Mouse (Mus musculus): ENCODE measurements around the gene Fkbp8.

Gene Fkbp8

GRCm38 (mm10) chr8:70560564-70560963 is 33.0 kb downstream of the Fkbp8 start:
- no peak for DNase-seq

- no peak for DNase-seq
Measured at GRCm38 (mm10) chr8:70561357-70561756, 33.8 kb downstream of the Fkbp8 start.

DNA sequence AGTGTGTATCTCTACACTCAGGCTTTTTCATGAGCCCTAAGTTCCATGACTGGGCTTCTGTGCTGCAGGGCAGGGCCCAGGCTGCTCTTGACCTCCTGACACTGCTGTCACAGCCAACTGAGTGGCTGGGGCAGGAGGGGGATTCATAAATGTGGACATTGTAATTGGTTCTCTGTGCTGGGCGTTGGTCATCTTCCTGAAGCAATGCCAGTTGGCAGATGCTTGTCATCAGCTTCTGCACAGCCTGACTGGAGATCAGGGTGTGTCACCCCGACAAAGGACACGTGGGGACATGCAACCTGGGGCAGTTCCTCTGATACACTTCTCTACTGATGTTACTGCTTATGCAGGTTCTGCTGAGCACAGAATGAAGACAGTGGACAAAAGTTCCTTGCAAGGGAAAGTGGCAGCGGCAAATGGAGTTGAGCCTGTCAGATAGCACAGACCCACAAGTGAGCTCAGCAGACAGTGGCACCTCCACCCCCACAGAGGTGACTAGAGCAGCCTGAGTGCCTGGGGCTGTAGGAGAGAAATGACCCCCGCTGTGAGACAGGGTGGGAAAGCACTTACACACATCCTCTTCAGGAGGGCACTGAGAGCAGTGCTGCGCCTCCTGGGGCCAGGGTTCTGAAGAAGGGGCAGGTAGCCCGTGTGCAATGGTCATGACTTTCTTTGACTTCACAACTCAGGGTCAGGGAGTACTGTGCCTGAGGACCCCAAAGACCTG is 34.4 kb downstream of the Fkbp8 start:
- DNase-seq = no peak

- DNase-seq = no peak
Measured at GRCm38 (mm10) chr8:70562802-70563201, 35.3 kb downstream of the Fkbp8 start.

- DNase-seq = no peak
Measured at GRCm38 (mm10) chr8:70563763-70564387, 36.4 kb downstream of the Fkbp8 start.

GRCm38 (mm10) chr8:70564696-70565235 is 37.2 kb downstream of the Fkbp8 start:
- DNase-seq = no peak

- peak; percentile 50 for DNase-seq
Measured at GRCm38 (mm10) chr8:70565561-70565960, 38.0 kb downstream of the Fkbp8 start.

- no peak for DNase-seq
Measured at GRCm38 (mm10) chr8:70570360-70570759, 42.8 kb downstream of the Fkbp8 start.

- no peak for DNase-seq
Measured at GRCm38 (mm10) chr8:70570990-70571389, 43.5 kb downstream of the Fkbp8 start.

DNA sequence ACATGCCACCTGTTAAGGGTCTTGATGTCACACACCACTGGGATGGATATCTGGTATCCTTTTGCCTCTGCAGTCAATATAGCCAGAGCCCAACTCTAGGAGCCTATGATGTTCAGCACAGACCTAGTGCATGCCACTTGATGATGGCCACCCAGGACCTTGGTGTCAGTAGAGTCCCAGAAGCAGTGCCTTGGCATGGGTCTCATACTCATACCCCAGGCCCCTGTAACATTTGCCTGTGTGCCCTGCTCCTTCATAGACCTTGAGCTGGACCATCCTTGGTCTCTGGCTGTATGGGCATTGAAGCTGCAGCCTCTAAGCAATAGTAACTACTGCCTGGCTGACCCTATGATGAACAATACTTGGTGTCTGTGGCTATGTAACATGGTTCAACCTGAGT is 46.8 kb downstream of the Fkbp8 start:
- no peak for DNase-seq

DNA sequence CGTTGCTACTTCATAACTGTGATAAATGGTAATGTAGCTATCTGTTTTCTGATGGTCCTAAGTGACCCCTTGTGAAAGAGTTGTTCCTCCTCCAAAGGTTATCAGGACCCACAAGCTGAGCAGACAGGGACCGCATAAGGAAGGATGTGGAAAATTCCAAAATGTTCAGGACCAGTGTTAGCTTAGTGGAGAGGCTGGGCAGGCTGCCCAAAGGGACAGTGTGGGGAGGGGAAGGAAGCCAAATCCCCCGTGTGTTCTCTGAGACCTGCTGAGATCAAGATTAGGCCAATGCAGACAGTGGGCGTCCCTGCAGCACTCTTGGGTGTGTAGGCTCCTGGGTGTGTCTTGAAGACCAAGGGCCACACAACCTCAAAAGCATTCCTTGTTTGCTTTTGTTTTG is 47.4 kb downstream of the Fkbp8 start:
- no peak for DNase-seq

- no peak for DNase-seq
Measured at GRCm38 (mm10) chr8:70577207-70577606, 49.7 kb downstream of the Fkbp8 start.

DNA sequence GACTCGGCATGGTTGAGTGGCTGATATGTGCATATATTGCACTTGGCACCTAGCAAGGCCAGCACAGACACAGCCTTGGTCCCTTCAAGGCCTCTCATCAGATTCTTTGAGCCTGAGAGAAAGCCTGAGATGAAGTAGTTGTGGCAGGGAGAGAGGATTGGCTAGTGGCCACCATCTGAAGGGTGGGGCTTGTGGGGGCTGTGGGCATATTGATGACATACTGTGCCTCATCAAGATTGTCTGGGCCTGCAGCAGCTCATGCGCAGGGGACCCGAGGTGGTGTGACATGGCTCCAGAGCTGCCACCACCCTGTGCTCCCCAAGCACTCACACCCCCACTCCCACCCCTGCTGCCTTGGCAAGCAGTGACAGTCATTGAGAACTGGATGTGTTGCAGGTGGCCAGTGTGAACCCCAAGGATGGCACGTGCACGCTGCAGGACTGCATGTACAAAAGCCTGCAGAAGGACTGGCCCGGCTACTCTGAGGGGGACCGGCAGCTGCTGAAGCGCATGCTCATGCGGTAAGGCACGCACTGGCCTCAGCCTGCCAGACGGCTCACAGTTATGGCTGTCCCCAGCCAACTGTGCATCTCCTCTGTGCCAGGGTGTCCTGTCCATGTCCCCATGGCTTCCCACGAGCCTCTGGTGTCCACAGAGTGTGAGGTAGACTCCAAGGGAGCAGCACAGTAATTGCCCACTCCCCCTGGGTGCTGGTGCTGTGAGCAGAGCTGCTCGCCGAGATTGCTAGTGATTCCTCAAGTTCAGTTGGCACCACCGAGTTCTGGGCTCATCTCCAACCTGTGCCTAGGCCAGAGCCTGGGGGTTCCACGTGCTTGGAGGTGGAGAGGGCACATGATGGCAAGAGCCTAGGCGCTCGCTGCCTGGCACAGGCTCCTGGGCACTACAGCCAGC is 56.2 kb downstream of the Fkbp8 start:
- no peak for DNase-seq

DNA sequence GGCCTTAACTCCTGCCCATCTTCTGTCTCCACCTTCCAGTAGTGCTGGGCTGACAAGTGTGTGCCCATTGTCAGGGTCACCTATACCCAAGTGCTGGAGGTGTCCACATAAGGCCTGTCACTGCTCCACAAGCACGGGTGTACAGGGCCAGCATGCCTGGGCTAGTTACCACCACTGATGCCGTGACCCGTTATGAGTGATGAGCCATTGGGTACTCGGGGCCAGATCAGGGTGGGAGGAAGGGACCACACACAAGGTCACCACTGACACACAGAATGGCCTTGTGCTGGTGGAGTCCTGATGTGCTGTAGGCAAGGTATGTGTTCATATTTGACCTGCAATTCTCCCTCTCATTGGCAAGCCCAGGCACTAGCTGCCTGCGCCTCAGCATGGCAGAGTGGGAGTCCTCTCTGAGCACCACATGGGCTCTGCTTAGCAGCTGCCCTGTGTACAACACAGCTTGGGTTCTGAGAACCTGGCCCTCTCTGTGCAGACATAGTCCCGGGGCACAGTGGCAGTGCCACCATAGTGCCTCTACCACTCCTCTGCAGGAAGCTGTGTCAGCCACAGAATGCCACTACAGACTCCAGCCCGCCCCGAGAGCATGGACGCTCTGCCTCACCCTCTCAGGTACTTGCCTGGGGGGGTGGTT is 57.2 kb downstream of the Fkbp8 start:
- DNase-seq = no peak

All from thymus, postnatal 4 days (tissue).